Comparison of ENCODE assay signal across 8 mouse cellular contexts in the genomic region with DNA sequence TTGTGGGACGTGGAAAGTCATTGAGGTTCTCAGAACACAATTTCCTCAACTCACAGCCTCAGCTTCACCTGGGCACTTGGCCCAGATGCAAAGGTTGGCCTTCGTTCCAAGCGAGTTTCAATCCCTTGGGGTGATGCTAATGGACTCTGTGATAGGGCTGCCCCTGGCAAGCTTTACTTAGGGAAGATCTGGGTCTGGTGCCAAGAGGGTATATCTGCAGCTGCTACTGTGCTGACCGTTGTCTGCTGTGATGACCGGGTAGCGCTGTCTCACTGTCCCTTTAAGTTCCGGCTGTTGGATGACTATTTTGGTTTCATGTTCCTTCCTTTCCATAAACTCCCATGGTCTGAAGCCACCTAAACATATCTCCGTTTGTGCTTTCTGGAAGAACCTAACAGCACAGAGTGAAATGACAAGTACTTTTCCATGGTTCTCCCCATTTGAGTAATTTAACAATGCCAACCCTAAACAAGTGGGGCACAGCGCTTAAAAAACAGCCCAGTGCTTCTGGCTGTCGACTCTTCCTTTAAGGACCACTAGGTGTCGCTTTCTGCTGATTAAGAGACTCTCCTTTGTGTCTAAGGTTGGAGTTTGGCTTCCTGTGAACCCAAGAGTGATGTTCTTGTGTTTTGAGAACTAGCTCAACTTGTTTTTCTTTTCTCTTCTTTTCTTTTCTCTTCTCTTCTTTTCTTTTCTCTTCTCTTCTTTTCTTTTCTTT. TPM values are rescaled to one million over a fixed set of nuclear protein-coding genes. Genes with fewer than 3 reads are reported as not detected.
DNase-seq lines count a peak whose midpoint lies in the region; ATAC-seq and TF ChIP-seq lines count a peak whose summit lies in the region.

No protein-coding gene starts in this region.

- H3K9ac ChIP-seq in hindbrain, embryonic 12.5 days: no peak overlapping the region
- H3K9ac ChIP-seq in stomach, postnatal 0 days (ENCODE audit: low read length): no peak overlapping the region

- no peak overlapping the region for H3K27ac ChIP-seq in hindbrain, embryonic 10.5 days
- H3K27ac ChIP-seq in hindbrain, embryonic 12.5 days: no peak overlapping the region
- no peak overlapping the region for H3K27ac ChIP-seq in stomach, postnatal 0 days (replicated peaks)

- ATAC-seq in hindbrain, embryonic 12.5 days (ENCODE audit: low FRiP score): no peak; the same call in 1 of the 2 replicates
- peak; percentile 61 for ATAC-seq in activated CD4-positive, CD25-positive, alpha-beta regulatory T cell, adult 4 months
- peak; percentile 93 to 94 for ATAC-seq in hematopoietic stem cell, adult 5-6 weeks (replicated peaks in 1 of 2; ENCODE audit: insufficient read depth in 1 of 2, low FRiP score in 2 of 2, low TSS enrichment in 1 of 2, low read depth in 1 of 2, poor library complexity in 2 of 2, severe bottlenecking in 2 of 2)
- no peak for ATAC-seq in stomach, postnatal 0 days (ENCODE audit: low FRiP score, low TSS enrichment)

- H3K27me3 ChIP-seq in hindbrain, embryonic 10.5 days (ENCODE audit: insufficient read depth, poor library complexity, severe bottlenecking): no peaks in the 10 kb centered on the region
- no peaks in the 10 kb centered on the region for H3K27me3 ChIP-seq in hindbrain, embryonic 12.5 days
- H3K27me3 ChIP-seq in stomach, postnatal 0 days (ENCODE audit: control insufficient read depth, insufficient read depth, low read length): no peaks in the 10 kb centered on the region

- H3K4me2 ChIP-seq in hindbrain, embryonic 12.5 days (replicated peaks): no peak overlapping the region
- H3K4me2 ChIP-seq in stomach, postnatal 0 days (replicated peaks; ENCODE audit: low read depth): no peak overlapping the region

- 56% methylated on average over 11 of the region's 11 CpGs for WGBS in hindbrain, embryonic 10.5 days
- 54% methylated on average over 11 of the region's 11 CpGs for WGBS in hindbrain, embryonic 12.5 days
- WGBS in stomach, postnatal 0 days: 43% methylated on average over 11 of the region's 11 CpGs

- no peak overlapping the region for H3K4me3 ChIP-seq in hindbrain, embryonic 10.5 days
- no peak overlapping the region for H3K4me3 ChIP-seq in hindbrain, embryonic 12.5 days
- H3K4me3 ChIP-seq in stomach, postnatal 0 days (ENCODE audit: low read depth, low read length): no peak overlapping the region

- TF ChIP-seq CTCF in stomach, postnatal 0 days (IDR thresholded peaks at IDR 0.05; ENCODE audit: low read depth): peak; percentile 92

- no peaks in the 10 kb centered on the region for H3K36me3 ChIP-seq in hindbrain, embryonic 10.5 days
- H3K36me3 ChIP-seq in hindbrain, embryonic 12.5 days: no peaks in the 10 kb centered on the region
- no peaks in the 10 kb centered on the region for H3K36me3 ChIP-seq in stomach, postnatal 0 days (ENCODE audit: control insufficient read depth, insufficient read depth, low read length)

- no peak for TF ChIP-seq EP300 in stomach, postnatal 0 days (optimal IDR thresholded peaks at IDR 0.05)

- H3K9me3 ChIP-seq in hindbrain, embryonic 10.5 days: no peaks in the 10 kb centered on the region
- no peaks in the 10 kb centered on the region for H3K9me3 ChIP-seq in hindbrain, embryonic 12.5 days (replicated peaks)
- H3K9me3 ChIP-seq in stomach, postnatal 0 days (ENCODE audit: control insufficient read depth, low read length): no peaks in the 10 kb centered on the region

- no peaks in the 10 kb centered on the region for H3K4me1 ChIP-seq in hindbrain, embryonic 10.5 days (replicated peaks)
- H3K4me1 ChIP-seq in hindbrain, embryonic 12.5 days: no peaks in the 10 kb centered on the region
- H3K4me1 ChIP-seq in stomach, postnatal 0 days (replicated peaks; ENCODE audit: control insufficient read depth, insufficient read depth): no peaks in the 10 kb centered on the region

- peak; percentile 33 for DNase-seq in hindbrain, embryonic 10.5 days (ENCODE audit: low spot score)
- peak; percentile 78 for DNase-seq in embryo, embryonic 11 days
- peak; percentile 14 to 48 for DNase-seq in layer of hippocampus, adult 8-10 months (ENCODE audit: low spot score in 2 of 2)
- peak; percentile 71 for DNase-seq in mesoderm, embryonic 11.5 days (ENCODE audit: low read depth, low spot score)
- peak; percentile 33 for DNase-seq in stomach, postnatal 0 days (ENCODE audit: low spot score)

RNA-seq across cellular contexts. Expression of gene Cth, which starts 48.3 kb away (rescaled TPM):
- polyA plus RNA-seq in hindbrain, embryonic 10.5 days (2016; fragmentation: Nextera tagmentation; extraction: Ambion mirVana): 10.1 and 15.3 TPM in 2 replicates
- polyA plus RNA-seq in hindbrain, embryonic 12.5 days (2016; fragmentation: Nextera tagmentation; extraction: Ambion mirVana): 7.2 and 7.5 TPM in 2 replicates
- under 1 TPM in 1 of 2 experiments, not detected in 1; 0.49 TPM for polyA plus RNA-seq in activated CD4-positive, CD25-positive, alpha-beta regulatory T cell, adult 4 months (2017; shearing (Covaris generic))
- 0.13 TPM in 1 of 2 replicates, not detected in the other for total RNA-seq in hematopoietic stem cell, adult 5-6 weeks (2017)
- total RNA-seq in layer of hippocampus, adult 8-10 months (2022): 1 to 10 TPM; 4.3 to 8.3 (median 5.4) TPM
- polyA plus RNA-seq in stomach, postnatal 0 days (2015; fragmentation: Nextera tagmentation; extraction: Ambion mirVana): 8.5 and 9.3 TPM in 2 replicates

Comparison
In these comparisons a context has a peak if more than half of its experiments do, and no peak if none do; other contexts are left out.
1. ATAC-seq: peak in activated CD4-positive, CD25-positive, alpha-beta regulatory T cell, adult 4 months (single experiment) and hematopoietic stem cell, adult 5-6 weeks (2 of 2); none in hindbrain, embryonic 12.5 days (single experiment) and stomach, postnatal 0 days (single experiment).
2. Peak in every context shown above with its lines, with median percentiles within 50 percentile points of each other: DNase-seq.